Mouse (Mus musculus): ENCODE data around the gene Nxn.

DNA sequence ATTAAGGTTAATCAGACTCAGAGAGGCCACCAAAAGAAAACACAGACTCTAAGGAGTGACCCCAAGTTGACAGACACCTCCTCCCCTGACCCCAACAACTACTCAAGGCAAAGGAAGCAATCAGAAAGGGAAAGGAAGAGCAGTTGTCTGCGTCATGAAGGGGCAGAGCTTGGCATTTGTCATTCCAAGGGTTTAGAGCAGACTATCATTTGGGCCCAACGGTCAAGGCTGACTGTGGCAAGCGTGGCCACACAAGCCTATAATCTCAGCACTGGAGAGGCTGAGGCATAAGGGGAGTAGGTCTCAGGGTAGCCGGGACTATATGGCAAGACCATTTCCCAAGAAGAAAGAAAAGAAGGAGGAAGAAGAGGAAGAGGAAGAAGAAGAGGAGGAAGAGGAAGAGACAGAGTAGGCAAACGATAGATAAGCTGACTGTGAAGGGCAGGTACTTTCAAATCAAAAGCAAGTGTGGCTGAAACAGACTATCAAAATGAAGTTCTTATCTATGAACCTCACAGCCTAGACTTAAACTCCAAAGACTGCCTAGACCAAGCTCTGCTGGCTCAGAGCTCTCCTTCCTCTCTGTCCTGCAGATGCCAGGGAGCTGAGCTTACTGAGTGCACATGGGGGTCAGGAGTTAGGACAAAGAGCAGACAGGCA, 83.0 kb downstream of the Nxn start:
- no peak for TF ChIP-seq POLR2A (IDR thresholded peaks at IDR 0.05; ENCODE audit: borderline replicate concordance, extremely low read depth, low read depth, low read length)
- no peak for TF ChIP-seq CTCF (IDR thresholded peaks at IDR 0.05; ENCODE audit: insufficient read depth, low read length)

All from lung, adult 2 months (tissue).